Mouse (Mus musculus): ENCODE data around the gene Otx1. TPM values are rescaled to one million over a fixed set of nuclear protein-coding genes. Genes with fewer than 3 reads are reported as not detected.

The Otx1 gene
- polyA plus RNA-seq, 1 experiment from 2014 or later: 12.7 TPM

GRCm38 (mm10) chr11:22007088-22007780 is 4.5 kb upstream of the Otx1 start:
- no peak for ATAC-seq (ENCODE audit: insufficient number of reproducible peaks, low FRiP score, low TSS enrichment, low read depth)
- Histone ChIP-seq H3K36me3 (no peaks in the 10 kb centered on the region), H3K4me1 (peaks cover 29% of the 10 kb centered on the region), H3K27me3 (peaks cover 57% of the 10 kb centered on the region), H3K4me2 (replicated peaks) (peak overlapping the region; percentile 36), H3K9me3 (replicated peaks) (no peaks in the 10 kb centered on the region), H3K27ac (replicated peaks) (peak overlapping the region; percentile 22; the same call in 1 of the 2 replicates), H3K9ac (no peak overlapping the region), H3K4me3 (replicated peaks) (peak overlapping the region; percentile 24)
- WGBS: 22% methylated on average over 20 of the region's 20 CpGs

- Histone ChIP-seq H3K36me3 (no peaks in the 10 kb centered on the region), H3K27ac (replicated peaks) (peak overlapping the region; percentile 17; the same call in 1 of the 2 replicates), H3K4me2 (replicated peaks) (peak overlapping the region; percentile 36; the same call in 1 of the 2 replicates), H3K9me3 (replicated peaks) (no peaks in the 10 kb centered on the region), H3K4me1 (peaks cover 35% of the 10 kb centered on the region), H3K9ac (no peak overlapping the region), H3K27me3 (peaks cover 63% of the 10 kb centered on the region), H3K4me3 (replicated peaks) (peak overlapping the region; percentile 24)
- ATAC-seq (ENCODE audit: insufficient number of reproducible peaks, low FRiP score, low TSS enrichment, low read depth): no peak
- 47% methylated on average over 12 of the region's 12 CpGs for WGBS
Measured at GRCm38 (mm10) chr11:22006471-22007087, 3.9 kb upstream of the Otx1 start.

DNA sequence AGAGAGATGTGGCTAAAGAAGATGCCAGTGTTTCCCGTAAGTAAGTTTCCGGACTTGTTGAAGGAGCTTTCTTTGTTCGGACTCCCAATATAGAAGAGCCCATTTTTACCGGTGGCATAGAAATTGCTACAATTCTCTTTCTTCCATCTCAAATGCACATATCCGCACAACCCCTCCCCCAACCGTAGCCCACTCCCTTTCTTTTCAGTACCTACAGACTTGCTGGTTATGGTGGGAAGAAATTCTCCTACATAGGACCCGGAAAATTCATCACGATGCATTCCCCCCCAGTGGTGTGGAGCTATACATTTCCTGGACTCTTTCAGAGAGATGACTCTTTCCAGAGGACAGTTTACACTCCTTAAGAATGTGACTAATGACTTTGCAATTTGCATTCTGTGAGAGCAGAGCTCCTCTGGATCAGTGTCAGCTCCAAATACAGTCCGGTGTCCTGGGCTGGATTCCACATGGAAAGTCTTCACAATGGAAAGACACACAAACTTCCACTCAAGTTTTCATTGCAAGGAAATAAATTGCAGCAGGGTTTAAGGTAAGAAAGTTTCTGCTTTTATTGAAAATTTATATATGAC is 2.7 kb upstream of the Otx1 start:
- H3K27ac ChIP-seq (replicated peaks): no peak overlapping the region
- H3K4me3 ChIP-seq (replicated peaks): no peak overlapping the region; the same call in 1 of the 2 replicates
- H3K27me3 ChIP-seq: peaks cover 69% of the 10 kb centered on the region
- WGBS: 37% methylated on average over 9 of the region's 9 CpGs
- no peaks in the 10 kb centered on the region for H3K9me3 ChIP-seq (replicated peaks)
- H3K9ac ChIP-seq: no peak overlapping the region
- no peak overlapping the region for H3K4me2 ChIP-seq (replicated peaks)
- H3K4me1 ChIP-seq: peaks cover 45% of the 10 kb centered on the region
- no peaks in the 10 kb centered on the region for H3K36me3 ChIP-seq
- no peak for ATAC-seq (ENCODE audit: insufficient number of reproducible peaks, low FRiP score, low TSS enrichment, low read depth)

- Histone ChIP-seq H3K9me3 (replicated peaks) (no peaks in the 10 kb centered on the region), H3K27ac (replicated peaks) (peak overlapping the region; percentile 9; the same call in 1 of the 2 replicates), H3K27me3 (peaks cover 73% of the 10 kb centered on the region), H3K4me2 (replicated peaks) (peak overlapping the region; percentile 33), H3K4me3 (replicated peaks) (peak overlapping the region; percentile 17), H3K36me3 (no peaks in the 10 kb centered on the region), H3K9ac (no peak overlapping the region), H3K4me1 (peaks cover 45% of the 10 kb centered on the region)
- peak; percentile 46; the same call in 1 of the 2 replicates for ATAC-seq (ENCODE audit: insufficient number of reproducible peaks, low FRiP score, low TSS enrichment, low read depth)
- WGBS: 4% methylated on average over 18 of the region's 18 CpGs
Measured at GRCm38 (mm10) chr11:22004331-22004841, 1.7 kb upstream of the Otx1 start.

- ATAC-seq (ENCODE audit: insufficient number of reproducible peaks, low FRiP score, low TSS enrichment, low read depth): no peak
- H3K9me3 ChIP-seq (replicated peaks): no peaks in the 10 kb centered on the region
- H3K4me1 ChIP-seq: peaks cover 45% of the 10 kb centered on the region
- WGBS: under 1% methylated on average over 31 of the region's 31 CpGs
- peaks cover 80% of the 10 kb centered on the region for H3K27me3 ChIP-seq
- no peaks in the 10 kb centered on the region for H3K36me3 ChIP-seq
- H3K4me3 ChIP-seq (replicated peaks): peak overlapping the region; percentile 53
- H3K4me2 ChIP-seq (replicated peaks): peak overlapping the region; percentile 92
- 0 out of 2 replicates have a peak overlapping the region, but pooled peaks have one; percentile 9 for H3K9ac ChIP-seq
- peak overlapping the region; percentile 51; the same call in 1 of the 2 replicates for H3K27ac ChIP-seq (replicated peaks)
Measured at GRCm38 (mm10) chr11:22003341-22003981, 764 bp upstream of the Otx1 start.

DNA sequence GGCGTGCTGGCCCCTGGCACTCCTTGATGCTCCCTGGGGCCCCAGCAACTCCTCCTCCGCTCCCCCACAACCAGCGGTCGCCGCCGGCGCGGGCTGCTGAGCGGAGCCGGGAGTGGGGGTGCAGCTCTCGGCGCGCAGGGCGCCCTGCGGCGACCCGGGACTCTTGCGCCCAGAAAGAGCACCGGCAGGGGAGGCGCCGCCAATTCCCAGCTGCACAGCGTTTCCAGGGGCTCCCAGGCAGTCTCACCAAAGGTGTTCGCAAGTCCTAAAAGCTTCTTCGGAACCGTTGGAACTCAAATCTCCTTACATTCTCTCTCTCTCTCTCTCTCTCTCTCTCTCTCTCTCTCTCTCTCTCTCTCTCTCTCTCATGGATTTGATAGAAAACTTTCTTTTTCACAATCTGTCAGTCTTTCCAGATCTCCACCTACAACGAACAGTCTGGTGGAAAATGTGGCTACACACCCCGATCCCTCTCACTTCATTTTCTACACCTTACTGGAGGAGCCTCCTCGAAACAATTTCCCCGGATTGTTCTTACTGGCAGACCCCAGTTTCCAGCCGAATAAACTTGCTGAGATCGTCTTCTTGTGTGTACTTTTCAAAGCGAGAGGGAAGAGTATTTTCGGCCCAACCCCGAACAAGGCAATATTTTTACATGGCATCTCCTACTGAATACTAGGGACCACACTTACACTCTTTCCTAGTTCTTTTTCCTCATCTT is 475 bp downstream of the Otx1 start:
- H3K4me2 ChIP-seq (replicated peaks): peak overlapping the region; percentile 92
- peaks cover 78% of the 10 kb centered on the region for H3K27me3 ChIP-seq
- WGBS: under 1% methylated on average over 26 of the region's 34 CpGs
- no peaks in the 10 kb centered on the region for H3K9me3 ChIP-seq (replicated peaks)
- peak overlapping the region; percentile 53; the same call in 1 of the 2 replicates for H3K9ac ChIP-seq
- peak overlapping the region; percentile 53 for H3K4me3 ChIP-seq (replicated peaks)
- H3K4me1 ChIP-seq: peaks cover 39% of the 10 kb centered on the region
- peak overlapping the region; percentile 88 for H3K27ac ChIP-seq (replicated peaks)
- H3K36me3 ChIP-seq: no peaks in the 10 kb centered on the region
- no peak for ATAC-seq (ENCODE audit: insufficient number of reproducible peaks, low FRiP score, low TSS enrichment, low read depth)

DNA sequence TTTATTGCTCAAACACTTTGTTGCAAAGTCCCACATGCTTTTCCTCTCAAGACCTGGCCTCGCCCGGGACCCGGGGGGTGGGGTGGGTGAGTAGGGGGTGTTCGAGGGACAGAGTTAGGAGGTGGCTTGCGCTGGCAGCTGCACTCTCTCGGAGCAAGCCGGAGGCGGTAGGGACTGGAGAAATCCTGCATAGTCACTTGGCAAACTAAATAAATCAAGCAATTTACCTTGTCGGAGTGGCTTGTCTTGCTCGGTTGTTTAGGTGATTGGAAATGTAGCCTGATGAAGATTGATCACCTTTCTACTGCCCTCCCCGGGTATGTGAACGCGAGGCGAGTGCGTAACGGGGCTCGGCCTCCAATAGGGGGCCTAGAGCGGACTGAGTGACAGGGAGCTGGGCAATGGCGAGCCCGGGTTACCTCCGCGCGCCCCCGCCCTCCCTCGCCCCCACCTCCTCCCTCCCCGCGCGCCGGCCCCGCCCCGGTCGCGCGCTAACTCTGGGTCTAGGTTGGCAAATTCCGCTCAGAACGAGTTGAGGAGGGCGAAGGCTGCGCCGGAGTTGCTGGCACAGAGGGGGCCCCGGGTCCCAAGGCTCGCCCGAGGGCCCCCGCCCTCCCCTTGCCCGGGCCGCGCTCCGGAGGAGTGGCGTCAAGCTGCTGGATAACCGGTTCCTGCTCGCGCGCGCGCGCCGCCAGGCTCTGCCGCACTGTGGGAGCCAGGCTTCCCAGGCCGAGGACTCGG is 1.2 kb downstream of the Otx1 start:
- no peaks in the 10 kb centered on the region for H3K9me3 ChIP-seq (replicated peaks)
- ATAC-seq (ENCODE audit: insufficient number of reproducible peaks, low FRiP score, low TSS enrichment, low read depth): peak; percentile 85
- H3K4me2 ChIP-seq (replicated peaks): peak overlapping the region; percentile 92
- H3K4me3 ChIP-seq (replicated peaks): peak overlapping the region; percentile 53
- H3K27me3 ChIP-seq: peaks cover 76% of the 10 kb centered on the region
- peak overlapping the region; percentile 53 for H3K9ac ChIP-seq
- peak overlapping the region; percentile 88 for H3K27ac ChIP-seq (replicated peaks)
- H3K36me3 ChIP-seq: no peaks in the 10 kb centered on the region
- WGBS: under 1% methylated on average over 45 of the region's 59 CpGs
- peaks cover 44% of the 10 kb centered on the region for H3K4me1 ChIP-seq

DNA sequence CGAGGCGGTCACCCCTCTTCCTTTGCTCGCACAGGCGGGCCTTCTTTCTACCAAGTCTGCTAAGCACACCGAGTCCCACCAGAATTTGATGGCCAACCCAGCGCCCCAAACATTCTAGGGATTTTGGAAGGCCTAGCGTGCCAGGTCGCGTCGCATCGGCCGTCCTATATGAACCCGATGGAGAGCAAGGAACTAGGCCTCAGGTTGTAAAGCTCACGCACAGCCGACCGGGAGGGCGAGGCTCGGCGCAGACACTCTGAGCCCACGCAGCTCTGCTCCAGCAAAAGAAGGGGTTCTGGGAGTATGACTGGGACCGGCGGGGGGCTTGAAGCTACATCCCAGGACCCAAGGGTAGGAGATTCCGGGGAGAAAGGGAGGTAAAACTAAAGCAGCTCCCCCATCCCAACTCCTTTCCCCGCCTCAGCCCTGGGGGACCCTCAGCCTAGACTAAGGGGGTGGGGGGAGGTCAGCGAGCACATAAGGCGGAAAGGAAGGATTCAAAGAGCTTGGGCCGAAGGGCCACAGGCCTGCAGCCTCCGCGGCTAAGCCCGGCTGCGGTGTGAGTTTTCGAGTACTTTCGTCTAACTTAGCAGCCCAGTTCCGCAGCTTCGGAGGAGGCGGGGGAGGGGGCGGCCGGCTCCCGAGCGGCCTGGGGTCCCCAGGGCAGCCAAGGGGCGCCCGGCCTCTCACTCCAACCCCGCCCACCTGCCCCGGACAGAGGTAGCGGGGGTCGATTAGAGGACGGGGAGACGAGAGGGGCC is 2.2 kb downstream of the Otx1 start:
- Histone ChIP-seq H3K36me3 (no peaks in the 10 kb centered on the region), H3K9ac (peak overlapping the region; percentile 33), H3K4me3 (replicated peaks) (peak overlapping the region; percentile 53), H3K9me3 (replicated peaks) (no peaks in the 10 kb centered on the region), H3K4me2 (replicated peaks) (peak overlapping the region; percentile 92), H3K27ac (replicated peaks) (peak overlapping the region; percentile 56), H3K27me3 (peaks cover 76% of the 10 kb centered on the region), H3K4me1 (peaks cover 54% of the 10 kb centered on the region)
- 10% methylated on average over 40 of the region's 48 CpGs for WGBS
- ATAC-seq (ENCODE audit: insufficient number of reproducible peaks, low FRiP score, low TSS enrichment, low read depth): no peak

DNA sequence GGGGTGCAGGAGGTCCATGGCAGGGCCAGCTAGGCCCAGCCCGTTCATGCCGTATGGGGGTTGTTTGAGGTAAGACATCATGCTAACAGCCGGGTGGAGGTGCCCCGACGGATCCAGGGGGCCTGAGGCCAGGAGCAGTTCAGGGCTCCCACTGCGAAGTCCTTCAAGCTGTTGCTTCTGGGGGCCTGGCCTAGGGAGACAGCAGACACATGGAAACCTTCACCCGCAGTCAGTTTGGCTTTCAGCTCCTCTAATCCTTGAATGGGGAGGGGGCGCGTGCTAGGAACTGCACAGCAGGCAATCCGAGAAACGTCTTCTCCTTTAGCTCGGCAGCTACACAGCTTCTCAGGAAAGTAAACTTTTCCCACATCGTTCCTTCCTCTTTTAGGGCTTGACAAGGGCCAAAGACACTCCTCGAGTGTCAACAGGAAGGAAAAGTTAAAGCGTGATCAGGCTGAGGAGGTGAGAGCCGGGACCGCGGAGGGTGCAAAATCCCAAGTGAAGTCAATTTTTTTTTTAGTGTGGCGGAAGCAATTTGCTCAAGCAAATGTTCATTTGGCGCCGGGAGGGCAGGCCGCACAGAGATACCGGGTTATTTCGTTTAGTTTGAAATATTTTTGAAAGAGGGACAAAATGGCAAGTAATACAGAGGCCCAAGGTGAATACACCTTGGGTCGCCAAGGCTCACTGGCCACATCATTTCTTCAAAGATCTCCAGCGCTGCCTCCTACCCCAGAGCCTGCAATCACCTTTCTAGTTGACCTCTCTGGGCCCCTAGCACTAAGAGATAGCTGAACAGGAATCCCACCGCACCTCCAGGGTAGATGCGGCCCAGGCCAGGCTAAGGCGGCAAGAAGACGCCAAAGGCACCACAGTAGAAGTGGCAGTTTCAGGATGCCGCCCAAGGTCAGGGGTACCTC is 3.0 kb downstream of the Otx1 start:
- Histone ChIP-seq H3K36me3 (no peaks in the 10 kb centered on the region), H3K4me1 (peaks cover 53% of the 10 kb centered on the region), H3K27me3 (peaks cover 76% of the 10 kb centered on the region), H3K4me3 (replicated peaks) (peak overlapping the region; percentile 53), H3K9me3 (replicated peaks) (no peaks in the 10 kb centered on the region), H3K9ac (peak overlapping the region; percentile 33; the same call in 1 of the 2 replicates), H3K27ac (replicated peaks) (no peak overlapping the region), H3K4me2 (replicated peaks) (peak overlapping the region; percentile 92)
- 19% methylated on average over 31 of the region's 31 CpGs for WGBS
- ATAC-seq (ENCODE audit: insufficient number of reproducible peaks, low FRiP score, low TSS enrichment, low read depth): no peak
